Mouse (Mus musculus) ovary, adult 18-20 months (tissue): Measurements from ENCODE around the gene Gm17545.

Experiments
- DNase-seq: peaks from one replicate; pipeline ENCODE4 v3.0.0; 2022; ENCODE audit warnings: low spot score, mixed read lengths

Gene Gm17545

GRCm38 (mm10) chr9:22494203-22494807 lies 40.2 kb downstream of the Gm17545 start:
- no peak for DNase-seq

- no peak for DNase-seq
Observed at GRCm38 (mm10) chr9:22495133-22495532, 41.0 kb downstream of the Gm17545 start.

- no peak for DNase-seq
Observed at GRCm38 (mm10) chr9:22497021-22497767, 43.1 kb downstream of the Gm17545 start.

GRCm38 (mm10) chr9:22502972-22503371 lies 48.9 kb downstream of the Gm17545 start:
- no peak for DNase-seq

GRCm38 (mm10) chr9:22503581-22503980 lies 49.5 kb downstream of the Gm17545 start:
- DNase-seq = no peak

- DNase-seq = no peak
Observed at GRCm38 (mm10) chr9:22505574-22505973, 51.5 kb downstream of the Gm17545 start.
